Mouse (Mus musculus) MEL (cell line): ENCODE results near the gene Aldh8a1. TPM values are rescaled to one million over a fixed set of nuclear protein-coding genes. Genes with fewer than 3 reads are reported as not detected.

Source experiments
- DNase-seq: peaks from one replicate; pipeline ENCODE4 v3.0.0; 2011; ENCODE audit warnings: low read depth, low spot score
- H3K27ac ChIP-seq: 2 replicates; pipeline ENCODE4 v1.5.1; 2012; ENCODE audit warnings: low read depth, mild to moderate bottlenecking, control low read depth, low read length, moderate library complexity; ENCODE audit not compliant: control insufficient read depth
- H3K27me3 ChIP-seq, 2 experiments: fragments of 150-350 bp in 1 of 2; sonication (generic) in 1 of 2; 2 replicates each; pipeline ENCODE4 v1.6.1; 2012; ENCODE audit warnings: low read length in 2 of 2, mild to moderate bottlenecking in 2 of 2, improper control_type of control experiment in 1 of 2, moderate library complexity in 1 of 2; ENCODE audit not compliant: insufficient read depth in 2 of 2, control insufficient read depth in 1 of 2
- H3K36me3 ChIP-seq, 2 experiments: 2 replicates each; pipeline ENCODE4 v1.6.1; 2012 to 2014; ENCODE audit warnings: low read length in 2 of 2, improper control_type of control experiment in 1 of 2, inconsistent platforms in 1 of 2, mild to moderate bottlenecking in 1 of 2; ENCODE audit not compliant: insufficient read depth in 2 of 2, control insufficient read depth in 1 of 2
- H3K4me1 ChIP-seq, 2 experiments: fragments of 150-350 bp in 1 of 2; sonication (generic) in 1 of 2; 2 replicates each; pipeline ENCODE4 v1.6.1; 2012; ENCODE audit warnings: low read length in 2 of 2, improper control_type of control experiment in 1 of 2, mild to moderate bottlenecking in 1 of 2; ENCODE audit not compliant: insufficient read depth in 2 of 2, control insufficient read depth in 1 of 2
- H3K4me3 ChIP-seq, 2 experiments: fragments of 150-350 bp in 1 of 2; sonication (generic) in 1 of 2; 2 replicates each; pipeline ENCODE4 v1.5.1; 2012; ENCODE audit warnings: low read depth in 2 of 2, low read length in 2 of 2, mild to moderate bottlenecking in 2 of 2, moderate library complexity in 2 of 2, control low read depth in 1 of 2, improper control_type of control experiment in 1 of 2; ENCODE audit not compliant: control insufficient read depth in 1 of 2, insufficient read depth in 1 of 2
- H3K79me2 ChIP-seq: 2 replicates; pipeline ENCODE4 v1.6.1; 2012; ENCODE audit warnings: mild to moderate bottlenecking, low read length, moderate library complexity; ENCODE audit not compliant: control insufficient read depth, poor library complexity, insufficient read depth
- H3K9ac ChIP-seq: 2 replicates; pipeline ENCODE4 v1.6.1; 2012; ENCODE audit warnings: low read depth, mild to moderate bottlenecking, control low read depth, low read length, moderate library complexity; ENCODE audit not compliant: control insufficient read depth, poor library complexity, severe bottlenecking
- H3K9me3 ChIP-seq: fragments of 150-350 bp; sonication (generic); replicated peaks from 2 replicates; pipeline ENCODE4 v1.6.1; 2012; ENCODE audit warnings: mild to moderate bottlenecking, low read length, improper control_type of control experiment, moderate library complexity; ENCODE audit not compliant: insufficient read depth
- BHLHE40 ChIP-seq: IDR thresholded peaks from 2 replicates; pipeline ENCODE4 v1.6.1; 2012; ENCODE audit warnings: low read depth, mild to moderate bottlenecking, inconsistent platforms, low read length, improper control_type of control experiment, borderline replicate concordance
- CHD1 ChIP-seq: IDR thresholded peaks from 2 replicates; pipeline ENCODE4 v1.6.1; 2012; ENCODE audit warnings: low read depth, mild to moderate bottlenecking, inconsistent platforms, low read length, improper control_type of control experiment
- CHD2 ChIP-seq: IDR thresholded peaks from 2 replicates; pipeline ENCODE4 v1.6.1; 2011; ENCODE audit warnings: low read length, improper control_type of control experiment
- CTCF ChIP-seq, 3 experiments: IDR thresholded peaks in 2 of 3; conservative IDR thresholded peaks in 1 of 3; 2 replicates each; pipeline ENCODE4 v1.5.1; 2011 to 2012; ENCODE audit warnings: low read length in 3 of 3, low read depth in 2 of 3, mild to moderate bottlenecking in 2 of 3, improper control_type of control experiment in 1 of 3, inconsistent platforms in 1 of 3, mixed read lengths in 1 of 3, moderate library complexity in 1 of 3; ENCODE audit not compliant: control insufficient read depth in 1 of 3, insufficient read depth in 1 of 3, poor library complexity in 1 of 3, severe bottlenecking in 1 of 3
- E2F4 ChIP-seq: IDR thresholded peaks from 2 replicates; pipeline ENCODE4 v1.6.1; 2011; ENCODE audit warnings: low read depth, low read length, improper control_type of control experiment, borderline replicate concordance
- ELF1 ChIP-seq: IDR thresholded peaks from 2 replicates; pipeline ENCODE4 v1.6.1; 2014; ENCODE audit warnings: low read depth, mild to moderate bottlenecking, inconsistent platforms, low read length, improper control_type of control experiment, moderate library complexity
- EP300 ChIP-seq, 2 experiments: IDR thresholded peaks; 2 replicates each; pipeline ENCODE4 v1.6.1; 2011; ENCODE audit warnings: improper control_type of control experiment in 2 of 2, low read length in 2 of 2, low read depth in 1 of 2, mild to moderate bottlenecking in 1 of 2
- ETS1 ChIP-seq: IDR thresholded peaks from 2 replicates; pipeline ENCODE4 v1.6.1; 2012; ENCODE audit warnings: low read depth, mild to moderate bottlenecking, inconsistent platforms, low read length, improper control_type of control experiment, moderate library complexity
- GATA1 ChIP-seq: IDR thresholded peaks from 2 replicates; pipeline ENCODE4 v1.6.1; 2011; ENCODE audit warnings: low read depth, low read length, improper control_type of control experiment
- HCFC1 ChIP-seq: IDR thresholded peaks from 2 replicates; pipeline ENCODE4 v1.6.1; 2012; ENCODE audit warnings: low read depth, mild to moderate bottlenecking, inconsistent platforms, low read length, improper control_type of control experiment, moderate library complexity
- JUND ChIP-seq: IDR thresholded peaks from 2 replicates; pipeline ENCODE4 v1.6.1; 2011; ENCODE audit warnings: low read depth, mild to moderate bottlenecking, improper control_type of control experiment, low read length
- KAT2A ChIP-seq: conservative IDR thresholded peaks from 2 replicates; pipeline ENCODE4 v1.6.1; 2012; ENCODE audit warnings: low read depth, low read length, improper control_type of control experiment, inconsistent platforms
- MAX ChIP-seq: IDR thresholded peaks from 2 replicates; pipeline ENCODE4 v1.6.1; 2011; ENCODE audit warnings: low read length, improper control_type of control experiment
- MAZ ChIP-seq: IDR thresholded peaks from 2 replicates; pipeline ENCODE4 v1.6.1; 2012; ENCODE audit warnings: low read depth, mild to moderate bottlenecking, inconsistent platforms, low read length, improper control_type of control experiment
- MXI1 ChIP-seq: IDR thresholded peaks from 2 replicates; pipeline ENCODE4 v1.6.1; 2011; ENCODE audit warnings: mild to moderate bottlenecking, low read depth, low read length, improper control_type of control experiment
- MYB ChIP-seq: IDR thresholded peaks from 2 replicates; pipeline ENCODE4 v1.6.1; 2011; ENCODE audit warnings: mild to moderate bottlenecking, low read depth, low read length, improper control_type of control experiment
- MYC ChIP-seq: IDR thresholded peaks from 2 replicates; pipeline ENCODE4 v1.6.1; 2011; ENCODE audit warnings: low read depth, mild to moderate bottlenecking, low read length, improper control_type of control experiment, moderate library complexity
- NELFE ChIP-seq: IDR thresholded peaks from 2 replicates; pipeline ENCODE4 v1.6.1; 2011; ENCODE audit warnings: low read depth, low read length, improper control_type of control experiment
- NRF1 ChIP-seq: IDR thresholded peaks from 2 replicates; pipeline ENCODE4 v1.6.1; 2014; ENCODE audit warnings: low read depth, mild to moderate bottlenecking, inconsistent platforms, low read length, improper control_type of control experiment, moderate library complexity; ENCODE audit not compliant: poor library complexity, insufficient read depth, severe bottlenecking
- POLR2A ChIP-seq, 2 experiments: IDR thresholded peaks; 2 replicates each; pipeline ENCODE4 v1.6.1; 2011 to 2012; ENCODE audit warnings: low read length in 2 of 2, mild to moderate bottlenecking in 2 of 2, control low read depth in 1 of 2, improper control_type of control experiment in 1 of 2, low read depth in 1 of 2, moderate library complexity in 1 of 2; ENCODE audit not compliant: control insufficient read depth in 1 of 2, insufficient read depth in 1 of 2, poor library complexity in 1 of 2
- POLR2AphosphoS2 ChIP-seq: IDR thresholded peaks from 2 replicates; pipeline ENCODE4 v1.6.1; 2011; ENCODE audit warnings: low read length, improper control_type of control experiment
- POLR2AphosphoS5 ChIP-seq: IDR thresholded peaks from 2 replicates; pipeline ENCODE4 v1.6.1; 2012; ENCODE audit warnings: low read depth, borderline replicate concordance, mild to moderate bottlenecking, inconsistent platforms, low read length, moderate library complexity, mixed read lengths
- RAD21 ChIP-seq: IDR thresholded peaks from 2 replicates; pipeline ENCODE4 v1.6.1; 2011; ENCODE audit warnings: mild to moderate bottlenecking, low read depth, low read length, improper control_type of control experiment
- RCOR1 ChIP-seq: IDR thresholded peaks from 2 replicates; pipeline ENCODE4 v1.6.1; 2012; ENCODE audit warnings: low read depth, mild to moderate bottlenecking, inconsistent platforms, low read length, improper control_type of control experiment
- SIN3A ChIP-seq: IDR thresholded peaks from 2 replicates; pipeline ENCODE4 v1.6.1; 2012; ENCODE audit warnings: low read length, improper control_type of control experiment, inconsistent platforms
- TAL1 ChIP-seq: IDR thresholded peaks from 2 replicates; pipeline ENCODE4 v1.6.1; 2012; ENCODE audit warnings: mild to moderate bottlenecking, inconsistent platforms, low read length, moderate library complexity, mixed read lengths
- TBP ChIP-seq: IDR thresholded peaks from 2 replicates; pipeline ENCODE4 v1.8.0; 2011; ENCODE audit warnings: low read depth, low read length, improper control_type of control experiment
- TCF12 ChIP-seq: IDR thresholded peaks from 2 replicates; pipeline ENCODE4 v1.6.1; 2014; ENCODE audit warnings: low read depth, mild to moderate bottlenecking, inconsistent platforms, low read length, improper control_type of control experiment, moderate library complexity
- USF1 ChIP-seq: IDR thresholded peaks from 2 replicates; pipeline ENCODE4 v1.6.1; 2014; ENCODE audit warnings: low read depth, mild to moderate bottlenecking, inconsistent platforms, low read length, improper control_type of control experiment, moderate library complexity
- USF2 ChIP-seq, 2 experiments: IDR thresholded peaks; 2 replicates each; pipeline ENCODE4 v1.6.1; 2011 to 2012; ENCODE audit warnings: improper control_type of control experiment in 2 of 2, low read length in 2 of 2, borderline replicate concordance in 1 of 2, inconsistent platforms in 1 of 2, low read depth in 1 of 2, mild to moderate bottlenecking in 1 of 2; ENCODE audit not compliant: insufficient read depth in 1 of 2
- ZC3H11A ChIP-seq: IDR thresholded peaks from 2 replicates; pipeline ENCODE4 v1.6.1; 2012; ENCODE audit warnings: low read depth, mild to moderate bottlenecking, inconsistent platforms, low read length, improper control_type of control experiment
- ZMIZ1 ChIP-seq: IDR thresholded peaks from 2 replicates; pipeline ENCODE4 v1.6.1; 2012; ENCODE audit warnings: low read depth, mild to moderate bottlenecking, inconsistent platforms, low read length, improper control_type of control experiment, moderate library complexity
- ZNF384 ChIP-seq: IDR thresholded peaks from 2 replicates; pipeline ENCODE4 v1.6.1; 2012; ENCODE audit warnings: low read depth, mild to moderate bottlenecking, inconsistent platforms, low read length, improper control_type of control experiment
- polyA plus RNA-seq, 2 experiments: library from polyadenylated mRNA; stranded (reverse) in 1 of 2; unstranded in 1 of 2; fragments of >175 nt in 1 of 2; fragments of >200 nt in 1 of 2; gene quantifications; 2 replicates each; pipeline versions ENCODE4 v1.2.1 to v1.2.4; 2012; ENCODE audit warnings: low replicate concordance in 2 of 2, low read depth in 1 of 2; ENCODE audit not compliant: insufficient read length in 2 of 2, insufficient read depth in 1 of 2, missing spikeins in 1 of 2
- total RNA-seq: library from RNA; depleted of rRNA; stranded (reverse); fragments of 300-350 nt; gene quantifications from 2 replicates; pipeline ENCODE4 v1.2.3, GENCODE M21; 2012

Aldh8a1 gene
- total and polyA plus RNA-seq, 3 experiments = 0.04 to 0.07 TPM; not detected in 1

DNA sequence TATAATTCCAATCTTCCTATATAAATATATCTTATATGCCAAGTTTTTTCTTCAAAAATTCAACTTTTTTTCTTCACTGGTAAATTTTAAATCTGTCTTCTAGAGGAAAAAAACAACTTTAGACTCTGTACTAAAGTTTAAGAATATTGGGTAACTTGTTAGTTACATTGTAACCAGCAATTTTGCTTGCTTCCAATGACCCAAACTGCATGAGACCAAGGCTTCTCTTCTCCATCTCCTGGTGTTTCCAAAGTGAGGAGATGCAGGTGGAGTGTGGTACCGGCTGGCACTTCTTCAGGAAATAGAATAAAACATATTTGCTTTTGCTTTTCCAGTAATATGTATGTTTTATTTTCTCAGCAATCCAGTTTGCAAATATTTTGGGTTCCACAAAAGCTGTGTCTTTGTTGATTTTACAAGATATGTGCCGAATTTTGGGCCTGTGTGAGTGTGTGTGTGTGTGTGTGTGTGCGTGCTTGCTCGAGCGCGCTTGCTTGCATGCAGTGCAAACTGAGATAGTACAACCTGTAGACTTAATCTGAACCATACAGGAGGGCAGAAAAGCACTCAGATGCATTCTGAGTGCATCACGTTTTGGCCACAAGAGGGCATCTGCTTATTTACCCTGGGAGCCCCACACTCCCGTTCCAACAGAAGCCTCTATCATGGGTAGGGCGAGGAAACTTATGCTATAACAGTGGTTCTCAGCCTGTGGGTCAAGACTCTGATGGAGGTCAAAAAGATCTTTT lies 1.3 kb downstream of the Aldh8a1 start (continued):
- TF ChIP-seq RAD21 = peak; percentile 54
- TF ChIP-seq MAX = 0 out of 2 replicates have a peak, but pooled peaks have one; percentile 19
- TF ChIP-seq POLR2A (IDR thresholded peaks at IDR 0.05; ENCODE audit: control insufficient read depth in 1 of 2, insufficient read depth in 1 of 2, low read depth in 1 of 2, low read length in 2 of 2, poor library complexity in 1 of 2) = no peak
- TF ChIP-seq, all 39 proteins: peak for 8

DNA sequence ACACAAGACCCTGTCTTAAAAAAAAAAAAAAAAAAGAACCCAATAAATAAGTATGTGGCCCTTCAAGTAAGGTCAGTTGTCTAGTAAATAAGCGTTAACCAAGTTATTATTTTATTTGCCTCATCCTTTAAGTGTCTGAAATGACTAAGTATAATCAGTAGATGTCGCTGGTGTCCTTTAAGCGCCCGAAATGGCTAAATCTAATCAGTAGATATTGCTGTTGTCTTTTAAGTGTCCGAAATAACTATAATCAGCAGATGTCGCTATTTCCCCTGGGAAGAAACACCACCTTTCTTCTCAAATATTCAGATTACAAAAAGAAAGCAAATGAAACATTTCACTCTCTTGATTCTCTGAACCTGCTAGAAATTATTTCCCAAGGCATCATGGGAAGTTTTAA lies 5.8 kb downstream of the Aldh8a1 start:
- peaks cover 0 to 21% of the 10 kb centered on the region in 2 experiments; a peak in 2 of 4 replicates for H3K36me3 ChIP-seq
- TF ChIP-seq ZMIZ1 (no peak), MAZ (peak; percentile 50; the same call in 1 of the 2 replicates), USF1 (no peak), SIN3A (peak; percentile 90), KAT2A (no peak), TBP (peak; percentile 38; the same call in 1 of the 2 replicates), NRF1 (no peak), RAD21 (no peak; the same call in none of the 2 replicates), POLR2A (IDR thresholded peaks at IDR 0.05; ENCODE audit: control insufficient read depth in 1 of 2, insufficient read depth in 1 of 2, low read depth in 1 of 2, low read length in 2 of 2, poor library complexity in 1 of 2) (no peak), MYB (no peak), NELFE (no peak), ZC3H11A (peak; percentile 99), BHLHE40 (peak; percentile 53; the same call in 1 of the 2 replicates), ZNF384 (peak; percentile 46), MYC (peak; percentile 11; the same call in 1 of the 2 replicates), POLR2AphosphoS5 (no peak), USF2 (IDR thresholded peaks at IDR 0.05; ENCODE audit: borderline replicate concordance in 1 of 2, insufficient read depth in 1 of 2, low read depth in 1 of 2, low read length in 2 of 2) (no peak), JUND (peak; percentile 55; the same call in 1 of the 2 replicates), CTCF (IDR thresholded peaks at IDR 0.05 in 2 of 3, conservative IDR thresholded peaks at IDR 0.05 in 1 of 3; ENCODE audit: control insufficient read depth in 1 of 3, insufficient read depth in 1 of 3, low read depth in 2 of 3, low read length in 3 of 3, poor library complexity in 1 of 3, severe bottlenecking in 1 of 3) (peak in 2 of 3 experiments; percentile 37 to 86), EP300 (IDR thresholded peaks at IDR 0.05; ENCODE audit: low read depth in 1 of 2, low read length in 2 of 2) (no peak), MAX (no peak), HCFC1 (peak; percentile 59), CHD1 (no peak), ETS1 (no peak; the same call in 1 of the 2 replicates), MXI1 (0 out of 2 replicates have a peak, but pooled peaks have one; percentile 39), POLR2AphosphoS2 (no peak), CHD2 (no peak), TAL1 (no peak), TCF12 (no peak), RCOR1 (peak; percentile 33; the same call in 1 of the 2 replicates), GATA1 (peak; percentile 76), E2F4 (no peak), ELF1 (no peak)

More for the DNA sequence above, 5.8 kb downstream of the Aldh8a1 start:
- peak; percentile 90 for DNase-seq
- Histone ChIP-seq H3K9me3 (no peaks in the 10 kb centered on the region), H3K9ac (no peak overlapping the region; the same call in 1 of the 2 replicates), H3K27ac (no peak overlapping the region), H3K4me3 (no peak overlapping the region), H3K4me1 (peaks cover 2 to 22% of the 10 kb centered on the region in 2 experiments; a peak in 3 of 4 replicates), H3K79me2 (no peaks in the 10 kb centered on the region), H3K27me3 (no peaks in the 10 kb centered on the region)
